Mouse (Mus musculus): Measurements from ENCODE around the gene Zfp462. TPM values are rescaled to one million over a fixed set of nuclear protein-coding genes. Genes with fewer than 3 reads are reported as not detected.

Gene Zfp462
- polyA plus RNA-seq, 1 experiment: 16.6 TPM

DNA sequence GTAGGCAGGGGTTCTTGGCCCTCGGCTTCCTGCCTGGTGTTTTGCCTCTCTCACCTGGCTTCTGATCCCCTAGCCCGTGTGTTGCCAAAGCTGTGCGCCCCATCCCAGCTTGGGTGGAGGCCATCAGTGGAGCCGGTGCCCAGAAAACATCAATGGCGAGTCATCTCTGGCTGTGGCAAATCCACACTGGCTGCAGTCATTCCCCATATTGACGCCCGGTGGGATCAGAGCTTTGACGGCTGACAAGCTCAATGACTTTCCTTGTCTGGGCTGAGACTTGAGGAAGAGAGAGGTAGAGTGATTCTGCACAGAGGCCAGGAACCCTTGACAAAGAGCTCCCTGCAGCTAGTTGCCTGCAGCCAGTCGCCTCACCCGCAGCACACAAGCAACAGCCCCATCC lies 107.8 kb downstream of the Zfp462 start:
- Histone ChIP-seq H3K4me3 (ENCODE audit: insufficient read depth, low read length) (no peak overlapping the region), H3K27ac (ENCODE audit: insufficient read depth, low read length) (no peak overlapping the region), H3K4me1 (ENCODE audit: control insufficient read depth, insufficient read depth, low read length) (peaks cover 8% of the 10 kb centered on the region; the same call in 1 of the 2 replicates)
- TF ChIP-seq POLR2A (IDR thresholded peaks at IDR 0.05; ENCODE audit: extremely low read depth, insufficient read depth, low read length) (no peak), CTCF (IDR thresholded peaks at IDR 0.05; ENCODE audit: extremely low read depth, insufficient read depth, low read length) (no peak)

DNA sequence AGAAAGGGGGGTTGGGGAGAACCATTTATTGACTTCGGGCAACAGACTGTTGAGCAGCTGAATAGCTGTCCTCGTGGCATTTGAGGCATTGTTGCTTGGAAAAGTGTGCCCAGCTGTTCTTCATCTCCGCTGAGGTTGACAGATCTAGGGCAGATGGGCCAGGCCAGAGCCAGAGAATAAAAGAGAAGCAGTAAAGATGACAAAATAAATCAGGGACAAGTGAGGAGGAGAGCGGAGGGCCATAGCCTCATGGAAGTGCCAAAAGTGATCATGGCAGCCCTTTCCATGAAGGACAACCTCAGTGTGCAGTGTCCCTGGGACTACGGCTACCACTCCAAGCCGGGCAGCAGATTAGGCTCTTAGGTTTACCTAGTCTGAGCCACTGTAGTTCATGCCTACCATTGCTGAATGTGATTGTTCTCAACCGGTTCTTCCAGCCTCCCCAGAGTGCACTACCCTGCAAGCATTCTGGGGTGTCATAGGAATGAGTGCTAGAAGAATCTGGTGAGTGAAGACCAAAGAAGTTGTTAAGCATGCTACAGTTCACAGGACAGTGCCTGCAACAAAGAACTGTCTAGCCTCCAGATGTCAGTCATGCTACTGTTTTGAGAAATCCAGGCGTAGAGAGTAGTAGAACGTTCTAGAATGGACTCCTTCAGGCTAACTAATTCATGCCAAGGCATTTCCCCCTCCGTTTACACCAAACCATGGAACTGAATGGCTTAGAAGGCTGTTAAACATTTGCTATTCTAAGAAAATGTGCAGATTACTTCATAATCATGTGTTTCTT lies 113.0 kb downstream of the Zfp462 start:
- Histone ChIP-seq H3K4me3 (ENCODE audit: insufficient read depth, low read length) (no peak overlapping the region), H3K27ac (ENCODE audit: insufficient read depth, low read length) (no peak overlapping the region), H3K4me1 (ENCODE audit: control insufficient read depth, insufficient read depth, low read length) (peaks cover 2% of the 10 kb centered on the region)
- TF ChIP-seq CTCF (IDR thresholded peaks at IDR 0.05; ENCODE audit: extremely low read depth, insufficient read depth, low read length) (no peak), POLR2A (IDR thresholded peaks at IDR 0.05; ENCODE audit: extremely low read depth, insufficient read depth, low read length) (no peak)

DNA sequence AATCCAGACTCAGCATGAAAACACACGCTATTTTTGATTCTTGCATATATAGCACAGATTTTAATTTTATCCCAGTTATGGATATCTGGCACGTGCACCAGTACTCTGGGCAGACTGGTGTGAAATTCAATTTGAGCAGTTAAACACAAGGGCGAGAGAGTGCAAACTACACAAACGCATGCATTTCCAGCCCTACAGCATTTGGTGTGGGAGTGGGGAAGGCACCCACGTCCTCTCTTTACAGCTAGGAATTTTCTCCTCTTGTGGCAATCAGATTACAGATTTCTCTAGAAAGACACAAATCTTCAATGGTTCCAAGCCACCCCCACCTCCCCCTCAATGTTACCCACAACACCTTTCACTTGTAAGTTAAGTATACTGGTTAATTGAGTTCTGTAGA lies 114.1 kb downstream of the Zfp462 start:
- peaks cover 2% of the 10 kb centered on the region for H3K4me1 ChIP-seq (ENCODE audit: control insufficient read depth, insufficient read depth, low read length)
- TF ChIP-seq CTCF (IDR thresholded peaks at IDR 0.05; ENCODE audit: extremely low read depth, insufficient read depth, low read length) (no peak), POLR2A (IDR thresholded peaks at IDR 0.05; ENCODE audit: extremely low read depth, insufficient read depth, low read length) (no peak)
- H3K4me3 ChIP-seq (ENCODE audit: insufficient read depth, low read length): no peak overlapping the region
- no peak overlapping the region for H3K27ac ChIP-seq (ENCODE audit: insufficient read depth, low read length)

DNA sequence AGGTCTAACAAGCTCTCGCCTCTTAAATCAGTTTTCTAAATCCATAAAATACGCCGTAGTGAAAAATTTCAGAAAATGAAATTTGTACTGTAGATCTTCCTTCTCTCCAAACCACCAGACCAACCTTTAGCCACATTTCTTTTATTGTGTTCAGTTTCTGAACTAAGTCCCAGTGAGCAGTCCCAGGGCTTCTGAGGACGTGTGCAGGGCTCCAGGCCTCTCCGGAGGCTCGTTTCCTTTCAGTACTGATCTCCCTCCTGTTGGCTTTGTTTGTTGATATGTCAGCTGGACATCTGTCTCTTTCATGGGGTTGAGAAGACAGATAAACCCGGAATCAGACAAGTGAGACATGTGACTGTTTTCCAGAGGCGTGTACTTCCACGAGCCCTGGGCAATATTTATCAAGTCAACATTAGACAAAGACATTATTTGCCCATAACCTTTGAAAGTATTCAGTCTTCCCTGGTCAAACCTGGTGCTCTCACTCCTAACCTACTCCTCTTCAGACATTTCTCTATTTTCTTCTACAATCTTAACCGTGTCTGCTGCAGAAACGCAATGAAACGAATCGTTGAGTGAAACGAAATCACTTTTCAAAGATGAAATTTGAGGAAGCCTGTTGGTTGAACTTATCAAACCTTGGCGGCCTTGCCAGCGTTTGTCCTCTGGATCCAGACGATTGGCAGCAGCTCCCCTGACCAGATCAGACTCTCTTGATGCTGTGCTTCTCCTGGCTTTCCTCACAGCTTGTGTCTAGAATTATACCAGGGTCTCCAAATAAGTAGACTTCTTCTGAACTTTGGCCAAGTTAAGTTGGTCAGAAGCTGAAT lies 121.7 kb downstream of the Zfp462 start:
- no peaks in the 10 kb centered on the region; the same call in none of the 2 replicates for H3K4me1 ChIP-seq (ENCODE audit: control insufficient read depth, insufficient read depth, low read length)
- no peak overlapping the region for H3K27ac ChIP-seq (ENCODE audit: insufficient read depth, low read length)
- H3K4me3 ChIP-seq (ENCODE audit: insufficient read depth, low read length): no peak overlapping the region
- no peak for TF ChIP-seq CTCF (IDR thresholded peaks at IDR 0.05; ENCODE audit: extremely low read depth, insufficient read depth, low read length)
- no peak for TF ChIP-seq POLR2A (IDR thresholded peaks at IDR 0.05; ENCODE audit: extremely low read depth, insufficient read depth, low read length)

DNA sequence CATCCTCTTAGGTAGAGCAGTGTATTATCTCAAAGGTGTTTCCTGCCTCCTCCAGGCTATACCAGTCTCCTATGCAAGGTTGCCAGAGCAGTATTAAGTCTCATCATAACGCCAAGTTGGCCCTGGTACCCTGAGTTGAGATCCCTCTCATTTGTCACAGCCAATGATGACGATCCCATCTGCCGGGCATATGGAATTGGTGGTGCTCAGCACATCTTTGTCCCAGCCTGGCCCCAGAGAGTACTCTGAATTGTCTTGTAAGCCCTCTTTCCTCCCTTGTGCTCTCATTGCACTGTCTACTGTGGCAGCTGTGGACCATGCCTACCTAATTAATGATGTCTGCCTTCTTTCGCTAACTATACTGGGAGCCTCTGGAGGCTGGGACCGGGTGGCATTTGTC lies 126.7 kb downstream of the Zfp462 start:
- H3K4me1 ChIP-seq (ENCODE audit: control insufficient read depth, insufficient read depth, low read length): no peaks in the 10 kb centered on the region
- TF ChIP-seq CTCF (IDR thresholded peaks at IDR 0.05; ENCODE audit: extremely low read depth, insufficient read depth, low read length): no peak
- no peak for TF ChIP-seq POLR2A (IDR thresholded peaks at IDR 0.05; ENCODE audit: extremely low read depth, insufficient read depth, low read length)
- no peak overlapping the region for H3K4me3 ChIP-seq (ENCODE audit: insufficient read depth, low read length)
- no peak overlapping the region for H3K27ac ChIP-seq (ENCODE audit: insufficient read depth, low read length)

DNA sequence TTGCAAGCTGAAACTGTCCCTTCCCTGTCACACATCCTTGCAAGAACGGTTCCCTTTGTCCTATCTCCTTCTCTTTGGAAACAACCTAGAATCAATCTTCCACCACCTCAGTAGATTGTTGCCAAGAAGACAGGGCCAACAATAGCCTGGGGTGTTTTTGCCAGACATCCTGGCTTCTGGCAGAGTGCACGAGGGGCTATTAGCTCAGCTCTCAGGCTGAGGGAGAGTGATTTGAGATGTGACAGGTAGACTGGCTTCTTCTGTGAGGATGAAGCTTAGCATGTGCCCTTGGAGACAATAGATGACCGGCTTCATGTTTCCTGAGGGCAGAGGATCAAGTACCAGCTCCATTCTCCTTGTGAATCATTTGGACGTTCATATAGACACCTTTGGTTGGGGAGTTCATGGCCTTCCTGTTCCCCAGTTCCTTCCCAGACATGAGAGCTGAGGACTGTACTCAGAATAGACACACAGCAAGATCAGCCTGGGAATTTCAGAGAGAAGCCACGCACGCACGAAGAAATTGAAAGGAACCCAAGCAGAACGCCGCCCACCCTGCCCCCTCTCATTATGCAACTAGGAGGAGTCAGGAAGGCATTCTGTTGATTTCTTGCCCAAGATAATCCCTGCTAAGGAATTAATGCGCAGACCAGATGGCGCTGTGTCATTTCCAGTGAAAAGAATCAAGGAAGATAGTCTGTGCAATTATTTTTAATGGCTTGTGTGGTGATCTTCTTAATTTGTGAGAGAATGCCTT lies 132.5 kb downstream of the Zfp462 start:
- no peak for TF ChIP-seq CTCF (IDR thresholded peaks at IDR 0.05; ENCODE audit: extremely low read depth, insufficient read depth, low read length)
- no peak for TF ChIP-seq POLR2A (IDR thresholded peaks at IDR 0.05; ENCODE audit: extremely low read depth, insufficient read depth, low read length)
- Histone ChIP-seq H3K27ac (ENCODE audit: insufficient read depth, low read length) (peak overlapping the region; percentile 8; the same call in 1 of the 2 replicates), H3K4me3 (ENCODE audit: insufficient read depth, low read length) (no peak overlapping the region), H3K4me1 (ENCODE audit: control insufficient read depth, insufficient read depth, low read length) (peaks cover 7% of the 10 kb centered on the region; the same call in 1 of the 2 replicates)

DNA sequence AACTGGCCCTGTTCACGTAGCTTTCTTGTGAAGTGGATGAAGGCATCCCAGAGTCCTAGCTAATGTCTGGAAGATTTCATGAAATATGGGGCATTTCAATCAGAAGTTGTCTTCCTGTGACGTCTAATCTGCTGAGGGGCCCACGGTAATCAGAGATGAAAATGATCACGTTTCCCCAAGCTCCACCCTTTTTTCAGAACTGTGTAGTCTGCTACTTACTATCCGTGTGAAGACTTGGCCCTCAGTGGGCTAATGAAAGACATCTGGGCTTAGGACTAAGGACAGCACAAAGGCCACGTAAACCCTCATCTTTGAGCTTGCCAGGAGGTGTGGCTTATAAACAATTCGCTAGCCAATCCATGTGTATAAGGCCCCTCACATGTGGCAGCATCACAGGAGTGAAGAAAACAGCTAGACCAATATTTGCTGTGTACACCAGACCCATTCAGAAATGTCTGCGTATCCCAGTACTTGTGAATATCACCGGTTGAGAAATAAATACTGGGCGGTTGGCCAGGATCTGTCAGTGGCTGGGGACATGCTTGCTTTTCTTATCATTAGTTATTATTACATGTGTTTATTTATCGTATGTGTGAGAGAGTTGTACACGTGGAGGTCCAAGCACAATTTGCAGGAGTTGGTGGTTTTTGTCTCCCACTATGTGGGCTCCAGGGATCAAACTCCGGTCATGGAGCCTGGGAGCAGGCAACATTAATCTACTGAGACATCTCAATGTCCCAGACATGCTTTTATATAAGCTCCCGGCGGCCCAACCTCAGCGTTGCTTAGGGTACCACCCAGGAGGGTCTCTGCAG lies 133.3 kb downstream of the Zfp462 start:
- Histone ChIP-seq H3K27ac (ENCODE audit: insufficient read depth, low read length) (no peak overlapping the region), H3K4me1 (ENCODE audit: control insufficient read depth, insufficient read depth, low read length) (peaks cover 7% of the 10 kb centered on the region; the same call in 1 of the 2 replicates), H3K4me3 (ENCODE audit: insufficient read depth, low read length) (no peak overlapping the region)
- TF ChIP-seq POLR2A (IDR thresholded peaks at IDR 0.05; ENCODE audit: extremely low read depth, insufficient read depth, low read length): no peak
- no peak for TF ChIP-seq CTCF (IDR thresholded peaks at IDR 0.05; ENCODE audit: extremely low read depth, insufficient read depth, low read length)

DNA sequence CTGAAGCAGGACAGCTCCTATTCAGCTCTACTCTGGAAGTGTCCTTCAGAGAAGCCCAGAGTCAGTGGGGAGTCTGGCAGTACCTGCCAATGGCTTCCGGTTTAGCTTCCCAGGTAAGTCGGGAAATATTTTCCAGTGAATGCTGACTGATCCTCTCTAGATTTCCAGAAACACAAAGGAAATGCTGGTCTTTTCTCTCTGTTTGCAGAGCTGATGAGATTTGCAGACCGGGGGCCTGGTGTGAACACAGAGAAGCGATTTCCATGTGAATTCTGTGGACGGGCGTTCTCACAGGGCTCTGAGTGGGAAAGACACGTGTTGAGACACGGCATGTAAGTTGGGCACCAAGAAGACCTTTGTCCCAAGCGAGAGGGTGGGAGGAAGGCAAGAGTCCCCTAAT lies 134.2 kb downstream of the Zfp462 start:
- peaks cover 7% of the 10 kb centered on the region; the same call in 1 of the 2 replicates for H3K4me1 ChIP-seq (ENCODE audit: control insufficient read depth, insufficient read depth, low read length)
- H3K4me3 ChIP-seq (ENCODE audit: insufficient read depth, low read length): no peak overlapping the region
- no peak for TF ChIP-seq CTCF (IDR thresholded peaks at IDR 0.05; ENCODE audit: extremely low read depth, insufficient read depth, low read length)
- no peak for TF ChIP-seq POLR2A (IDR thresholded peaks at IDR 0.05; ENCODE audit: extremely low read depth, insufficient read depth, low read length)
- no peak overlapping the region for H3K27ac ChIP-seq (ENCODE audit: insufficient read depth, low read length)
